Mouse (Mus musculus): ENCODE results near the gene Hs2st1.

Gene Hs2st1

DNA sequence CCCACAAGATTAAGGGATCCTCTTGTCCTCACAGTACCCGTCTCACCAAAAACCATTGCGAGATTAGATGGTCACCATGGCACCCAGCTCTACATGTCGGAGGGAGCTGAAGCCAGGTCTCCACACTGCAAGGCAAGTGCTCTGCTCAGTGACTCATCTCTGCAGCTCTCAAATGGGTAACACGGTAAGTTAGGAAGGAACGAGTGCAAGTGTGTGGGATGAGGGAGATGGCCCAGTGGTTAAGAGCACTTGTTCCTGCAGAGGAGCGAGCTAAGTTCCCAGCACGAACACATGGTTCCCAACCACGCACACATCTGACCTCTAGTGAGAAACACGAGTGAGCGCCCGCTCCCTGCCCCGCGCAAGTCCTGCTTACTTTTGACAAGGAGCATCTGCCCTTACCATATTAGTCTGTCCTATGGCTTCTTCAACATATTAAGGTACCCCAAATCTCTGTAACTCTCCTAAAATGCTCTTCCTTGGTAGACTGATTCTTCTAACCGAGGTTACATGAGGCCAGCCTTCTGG, 132.0 kb downstream of the Hs2st1 start:
- CTCF ChIA-PET, result no interaction called here

DNA sequence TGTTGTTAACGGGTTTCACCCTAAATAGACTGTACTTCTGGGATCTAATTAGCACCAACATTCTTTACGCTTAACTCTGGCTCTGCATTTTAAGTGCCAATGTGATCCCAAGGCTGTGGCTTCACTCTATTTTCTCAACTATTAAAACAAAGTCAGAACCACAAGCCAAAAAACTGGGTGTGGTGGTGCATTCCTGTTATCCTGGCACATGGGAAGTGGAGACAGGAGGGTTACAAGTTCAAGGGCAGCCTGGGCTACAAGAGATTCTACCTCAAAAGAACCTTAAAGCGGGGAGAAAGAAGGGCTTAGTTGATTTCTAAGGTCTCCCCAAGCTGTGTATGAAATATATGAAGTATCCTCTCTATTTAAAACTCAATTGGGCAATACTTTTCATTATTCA, 133.9 kb downstream of the Hs2st1 start:
- CTCF ChIA-PET, result no interaction called here

DNA sequence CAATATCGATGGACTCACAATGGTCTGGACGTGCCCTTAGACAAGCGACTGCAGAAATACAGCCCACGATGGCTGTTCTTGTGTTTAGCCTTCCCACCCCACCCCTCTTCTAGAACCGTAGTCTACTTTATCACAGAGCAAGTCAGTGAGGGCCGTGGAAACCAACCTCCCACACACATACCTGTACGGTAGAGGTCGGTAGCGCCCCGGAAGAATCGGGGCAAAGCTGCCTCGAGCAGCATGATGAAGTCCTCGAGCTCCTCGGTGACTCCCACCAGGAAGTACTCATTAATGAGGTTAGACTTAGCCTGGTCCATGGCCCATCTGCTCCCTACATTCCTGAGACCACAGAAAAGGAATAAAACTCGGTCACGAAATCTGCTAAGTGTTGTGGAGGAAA, 134.7 kb downstream of the Hs2st1 start:
- CTCF ChIA-PET, result no interaction called here

DNA sequence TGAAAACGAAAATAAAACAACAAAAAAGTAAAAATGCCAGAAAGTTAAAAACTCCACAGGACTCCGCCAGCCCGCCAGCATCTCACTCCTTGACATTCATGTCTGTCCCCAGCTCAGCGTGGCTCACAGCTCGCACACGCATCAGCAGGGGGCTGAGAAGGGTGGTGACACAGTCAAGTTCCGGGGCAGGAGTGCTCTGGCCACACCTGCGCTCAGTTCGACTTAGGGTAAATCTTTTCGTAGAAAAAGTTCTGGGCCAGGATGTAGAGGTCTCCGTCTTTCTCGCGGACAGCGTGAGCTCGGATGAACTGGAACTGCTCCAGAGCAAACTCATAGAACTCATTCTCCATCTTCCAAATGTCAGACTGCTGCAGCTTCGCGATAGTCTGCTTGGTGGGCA, 135.7 kb downstream of the Hs2st1 start:
- CTCF ChIA-PET, result no interaction called here

DNA sequence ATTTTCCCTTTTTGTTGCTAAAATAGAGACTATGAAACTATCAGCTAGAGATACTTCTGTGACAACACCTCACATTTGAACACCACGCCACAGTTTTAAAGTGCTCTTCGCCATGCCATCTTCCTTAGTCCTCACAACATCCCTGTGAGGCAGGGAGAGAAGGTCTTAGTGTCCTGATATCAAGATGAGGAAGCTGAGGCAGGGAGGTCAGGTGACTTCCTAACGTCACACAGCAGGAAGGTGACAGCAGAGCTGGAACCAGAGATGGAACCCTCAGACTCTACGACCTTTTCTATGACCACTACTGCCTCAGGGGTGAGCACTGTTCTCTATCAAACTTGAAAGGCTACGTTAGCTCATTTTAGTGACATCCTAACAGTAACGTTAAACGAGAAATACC, 136.9 kb downstream of the Hs2st1 start:
- CTCF ChIA-PET, result no interaction called here

DNA sequence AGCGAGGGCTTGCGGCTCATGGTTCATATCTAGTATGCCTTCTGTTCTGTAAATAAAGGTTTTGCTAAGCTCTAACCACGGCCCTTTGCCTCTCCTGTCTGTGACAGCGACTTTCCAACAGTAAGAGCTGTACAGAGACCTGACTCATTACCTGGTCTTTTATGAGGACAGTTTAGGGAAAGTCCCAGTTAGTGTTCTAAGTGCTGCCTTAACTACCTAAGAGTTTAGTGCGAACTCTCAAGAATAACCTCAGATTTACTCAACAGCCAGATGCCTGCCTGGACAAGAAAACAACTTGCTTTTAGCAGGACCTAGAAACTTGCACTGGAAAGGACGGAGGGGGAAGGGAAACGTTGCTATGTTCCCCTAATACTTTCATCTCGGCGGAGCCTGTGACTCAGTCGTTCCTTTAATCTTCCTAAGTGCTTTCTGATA, 137.8 kb downstream of the Hs2st1 start:
- CTCF ChIA-PET, result no interaction called here

DNA sequence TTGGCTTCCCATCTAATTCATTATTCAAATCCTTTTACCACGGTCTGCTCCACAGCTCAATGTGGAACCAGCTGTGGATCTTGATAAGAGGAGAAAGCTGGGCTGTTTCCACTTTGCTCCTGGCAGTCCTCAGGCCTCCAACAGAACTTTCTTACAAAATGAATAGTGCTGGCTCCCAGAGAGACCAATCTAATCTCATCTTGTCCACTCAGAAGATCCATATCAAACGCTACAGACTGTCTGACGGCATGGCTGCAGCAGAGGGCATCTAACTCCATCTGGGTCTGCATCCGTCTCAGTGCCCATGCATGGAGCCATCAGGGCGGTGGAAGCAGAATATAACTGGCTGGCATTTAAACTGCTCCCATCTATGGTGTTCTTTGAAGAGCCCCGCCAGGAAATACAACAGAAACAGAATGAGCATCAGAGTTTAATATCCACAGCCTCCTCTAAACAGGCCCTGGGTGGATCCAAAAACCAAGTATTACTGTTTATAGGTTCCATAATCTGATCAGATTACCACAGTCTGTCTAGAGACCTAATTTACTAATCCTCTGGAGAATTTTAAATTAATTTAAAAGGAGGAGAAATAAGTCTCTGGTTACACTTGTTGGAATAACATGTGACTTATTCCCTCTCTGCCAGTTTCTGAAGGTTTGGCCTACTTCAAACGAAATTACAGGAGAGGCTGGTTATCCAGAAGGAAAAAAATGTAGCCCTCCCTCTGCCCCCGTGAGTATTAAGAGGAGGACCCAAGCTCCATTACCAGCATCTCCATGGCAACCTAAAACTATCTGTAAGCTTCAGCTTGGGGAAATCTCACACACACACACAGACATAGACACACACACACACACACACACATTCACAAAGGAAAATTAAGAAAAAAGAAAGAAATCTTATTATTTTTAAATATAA, 141.2 kb downstream of the Hs2st1 start:
- CTCF ChIA-PET, result no interaction called here

DNA sequence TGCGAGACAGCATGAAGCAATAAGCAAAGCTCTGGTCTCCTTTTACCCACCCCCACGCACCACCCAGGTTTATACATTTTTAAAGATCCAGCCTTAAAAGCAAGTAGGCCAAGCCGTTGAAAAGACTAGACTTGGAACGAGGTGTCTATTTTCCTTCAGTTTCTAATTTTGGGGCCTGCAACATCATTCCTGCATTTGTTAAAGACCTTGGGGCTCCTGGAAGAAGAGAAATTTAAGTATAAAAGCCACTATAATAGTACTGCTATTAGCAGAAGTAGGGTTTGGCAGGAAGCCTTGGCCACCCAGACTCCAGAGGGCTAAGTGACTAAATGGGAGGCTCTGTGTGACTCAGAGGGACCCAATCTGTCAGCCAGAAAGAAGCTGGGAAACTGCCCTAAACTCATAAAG, 144.9 kb downstream of the Hs2st1 start:
- CTCF ChIA-PET, result no interaction called here

DNA sequence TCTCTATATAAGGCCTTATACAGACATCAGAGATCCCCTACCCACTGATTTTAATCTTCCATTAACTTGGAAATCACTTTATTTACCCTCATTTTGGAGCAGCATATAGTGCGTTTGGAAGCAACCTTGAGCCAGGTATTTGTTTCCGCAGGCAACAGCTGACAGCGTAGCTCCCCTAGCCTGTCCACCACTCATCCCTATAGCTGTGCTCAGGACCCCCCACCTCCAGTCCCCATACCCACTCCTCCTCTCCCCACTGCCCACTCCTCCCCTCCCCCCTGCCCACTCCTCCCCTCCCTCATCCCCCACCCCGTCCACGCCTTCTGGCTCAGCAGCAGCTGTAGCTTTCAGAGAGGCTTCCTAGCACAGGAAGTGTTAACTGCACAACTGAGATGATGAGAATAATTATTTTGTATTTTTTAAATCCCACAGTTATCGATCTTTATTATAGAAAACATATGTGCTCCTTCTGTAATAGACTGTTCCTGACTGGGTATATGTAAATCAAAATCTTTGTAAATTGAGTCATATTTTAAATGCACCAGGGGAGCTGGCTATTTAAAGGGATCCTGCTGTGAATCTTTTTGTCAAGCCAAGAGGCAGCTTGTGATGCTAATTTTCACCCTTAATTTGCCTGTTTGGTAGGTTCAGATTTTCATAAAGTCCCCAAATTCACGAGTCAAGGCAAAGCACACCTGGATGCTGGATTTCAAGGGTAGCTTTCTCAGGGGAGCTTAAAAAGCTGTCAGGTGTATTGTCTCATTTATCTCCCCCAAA, 148.4 kb downstream of the Hs2st1 start:
- CTCF ChIA-PET, result no interaction called here

DNA sequence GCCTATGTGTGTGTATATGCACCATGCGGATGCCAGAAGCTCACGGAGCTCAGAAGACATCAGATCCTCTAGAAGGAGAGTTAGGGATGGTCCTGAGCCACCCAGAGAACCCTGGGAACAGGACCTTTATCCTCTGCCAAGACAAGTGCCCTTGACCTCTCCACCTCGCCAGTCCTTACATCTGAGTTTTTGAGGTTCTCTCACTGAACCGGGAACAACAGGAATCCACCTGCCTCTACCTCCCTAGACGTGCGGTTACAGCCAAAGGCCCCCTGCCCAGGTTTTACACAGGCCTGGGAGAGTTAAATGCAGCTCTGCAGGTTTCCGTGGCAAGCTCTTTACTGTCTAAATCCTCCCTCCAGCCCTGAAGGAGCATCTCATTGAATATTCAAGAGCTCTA, 156.2 kb downstream of the Hs2st1 start:
- CTCF ChIA-PET, result interaction anchor here (0.6 kb wide), 1 partner anchor 882 kb away, joined by 3 read pairs; no protein-coding TSS in a partner anchor

DNA sequence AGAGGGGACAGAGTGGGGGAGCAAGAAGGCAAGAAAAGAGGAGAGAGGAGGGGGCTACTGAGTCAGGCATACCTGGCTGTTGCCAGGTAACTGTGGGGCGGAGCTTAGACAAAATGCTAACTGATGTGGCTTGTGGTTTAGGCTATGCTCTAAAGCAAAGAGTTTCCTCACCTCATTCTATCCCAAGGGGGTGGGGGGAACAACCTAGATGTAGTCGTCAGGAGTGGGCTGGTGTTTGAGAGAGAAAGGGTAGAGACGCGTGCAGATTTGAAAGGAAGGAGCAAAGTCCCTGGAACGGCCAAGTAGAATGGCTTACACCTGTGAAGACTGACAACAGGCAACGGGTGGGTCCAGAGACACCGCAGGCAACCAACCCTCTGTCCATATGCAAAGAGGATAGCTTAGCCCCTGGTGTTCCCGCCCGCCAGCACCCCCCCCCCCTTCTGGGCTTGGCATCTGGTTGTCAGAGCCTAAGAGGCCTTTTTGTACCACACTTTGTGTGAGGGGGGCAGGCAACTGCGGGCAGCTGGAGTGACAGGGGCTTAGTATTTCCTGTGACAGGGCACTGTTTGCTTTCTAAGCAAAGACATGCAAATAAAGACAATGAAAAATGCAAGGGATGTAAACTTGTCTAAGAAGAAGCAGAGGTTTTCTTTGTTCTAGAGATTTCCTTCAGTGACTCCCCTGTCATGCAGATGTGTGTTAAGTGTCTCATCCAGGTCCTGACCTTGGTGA, 157.3 kb downstream of the Hs2st1 start:
- CTCF ChIA-PET, result no interaction called here

DNA sequence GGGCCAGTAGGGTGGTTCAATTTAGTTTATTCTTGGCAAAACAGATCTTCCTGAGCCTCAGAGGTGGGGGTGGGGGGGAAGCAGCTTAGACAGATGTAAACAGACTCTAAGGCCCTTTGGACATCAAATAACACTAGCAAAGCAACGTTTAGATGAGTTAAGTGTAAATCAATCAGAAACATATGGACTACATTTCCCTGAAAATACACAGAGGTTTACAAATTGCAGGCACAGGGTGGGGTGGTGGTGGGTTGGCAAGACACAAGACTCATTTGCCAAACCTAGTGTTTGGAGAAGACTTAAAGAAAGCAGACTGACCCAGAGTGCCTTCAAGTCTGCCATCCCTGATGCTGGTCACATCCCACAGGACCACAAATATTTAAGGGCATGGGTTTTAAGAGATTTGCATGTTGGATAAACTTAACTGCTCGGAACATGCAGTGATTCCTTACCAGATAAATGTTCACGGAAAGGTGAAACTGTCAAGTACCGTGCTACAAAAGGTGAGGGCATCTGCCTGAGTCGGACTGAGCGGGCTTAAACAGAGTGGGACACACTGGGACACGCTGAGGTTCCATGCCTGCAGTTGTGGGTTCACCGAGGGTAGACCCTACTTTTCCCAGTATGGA, 158.2 kb downstream of the Hs2st1 start:
- CTCF ChIA-PET, result no interaction called here

DNA sequence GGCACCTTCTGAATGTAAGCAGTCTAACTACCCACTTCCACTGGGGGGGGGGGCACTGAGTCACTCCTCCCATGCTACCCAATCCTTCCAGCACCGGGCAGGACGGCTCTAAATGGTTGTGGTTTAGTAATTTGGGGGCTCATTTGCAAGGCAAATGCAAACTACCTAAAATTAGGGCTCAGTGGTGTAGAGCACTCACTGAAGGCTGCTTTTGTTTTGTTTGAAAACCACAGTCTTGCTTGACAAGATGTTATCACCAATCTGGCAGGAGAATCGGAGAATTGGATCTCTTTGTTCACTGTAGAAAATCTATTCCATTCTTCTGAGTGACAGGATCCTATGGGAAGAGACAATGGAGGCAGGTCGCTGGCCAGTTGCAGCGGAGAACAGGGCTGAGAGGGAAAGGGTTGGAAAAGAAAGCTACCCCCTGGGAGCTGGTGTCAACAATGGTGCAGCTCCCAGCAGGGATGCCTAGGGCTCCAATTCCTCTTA, 158.9 kb downstream of the Hs2st1 start:
- CTCF ChIA-PET, result no interaction called here

DNA sequence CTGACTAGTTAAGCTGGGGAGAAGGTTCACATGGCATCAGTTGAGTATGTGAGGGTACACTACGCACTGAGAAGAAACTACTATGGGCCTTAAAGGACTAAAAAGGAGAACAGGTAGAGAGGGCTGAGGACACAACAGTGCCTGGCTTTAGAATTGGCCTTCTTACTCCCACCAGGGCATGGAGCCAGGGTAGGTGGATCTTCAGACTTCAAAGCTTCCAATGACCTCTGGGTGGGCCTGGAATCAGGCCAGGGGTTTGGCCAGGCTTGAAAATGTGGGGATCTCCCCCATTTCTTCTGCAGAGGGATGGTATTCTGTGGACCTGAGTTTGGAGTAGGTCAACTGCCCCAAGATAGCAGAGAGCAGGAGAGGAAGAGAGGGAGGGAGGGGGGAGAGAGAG, 161.0 kb downstream of the Hs2st1 start:
- CTCF ChIA-PET, result no interaction called here

DNA sequence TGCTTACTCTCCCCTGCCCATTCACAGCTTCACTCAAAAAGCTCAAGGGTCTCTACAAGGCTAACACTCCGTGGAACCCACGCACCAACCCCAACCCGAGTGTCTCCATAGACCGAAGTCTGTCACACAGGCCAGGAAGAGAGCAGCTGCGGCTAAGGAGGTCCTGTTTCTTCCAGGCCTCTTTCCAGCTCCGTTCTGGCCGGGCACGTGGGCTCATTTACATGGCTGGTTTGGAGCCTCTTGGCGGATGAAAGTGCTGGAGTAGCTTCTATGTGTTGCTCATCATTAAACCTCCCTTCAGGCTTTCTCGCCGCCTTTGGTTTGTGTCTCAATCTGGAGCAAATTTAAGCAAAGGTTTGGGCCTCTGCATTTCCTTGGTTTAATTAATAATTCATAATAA, 164.7 kb downstream of the Hs2st1 start:
- CTCF ChIA-PET, result no interaction called here

DNA sequence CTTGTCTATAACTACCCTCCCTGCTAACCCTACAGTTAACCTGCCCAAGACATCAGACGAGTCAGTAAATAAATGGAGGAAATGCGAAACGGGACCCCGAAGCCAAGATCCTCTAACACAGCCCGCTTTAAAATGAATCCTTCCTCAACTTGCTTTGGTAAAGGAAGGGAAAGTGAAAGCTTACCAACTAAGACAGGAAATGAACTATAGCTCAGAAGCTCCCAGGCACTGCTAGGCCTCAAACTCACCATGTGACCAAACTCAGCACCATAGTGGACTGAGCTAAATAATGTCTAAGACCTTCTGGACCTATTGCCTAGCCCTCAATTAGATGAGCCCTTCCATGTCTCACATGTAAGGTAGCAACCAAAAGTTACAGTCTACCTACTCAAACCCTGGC, 168.7 kb downstream of the Hs2st1 start:
- CTCF ChIA-PET, result no interaction called here

DNA sequence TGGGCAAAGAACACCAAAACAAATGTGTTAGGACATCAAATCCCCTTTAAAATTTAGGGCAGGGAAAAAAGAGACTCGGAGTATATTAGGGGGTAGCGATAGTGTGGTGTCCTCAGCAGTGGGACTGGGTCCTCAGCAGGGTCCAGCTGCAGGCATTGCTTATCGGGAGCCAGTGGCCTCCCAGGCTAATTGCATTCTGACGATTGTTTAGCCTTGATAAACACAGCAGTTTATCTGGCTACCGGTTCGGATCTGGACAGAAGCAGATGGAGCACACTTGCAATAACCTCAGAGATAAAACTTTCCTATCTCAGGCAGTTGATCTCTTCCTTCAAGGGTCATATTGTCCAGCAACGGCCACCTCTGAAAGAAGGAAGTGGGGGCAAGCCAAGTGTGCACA, 169.1 kb downstream of the Hs2st1 start:
- CTCF ChIA-PET, result no interaction called here

DNA sequence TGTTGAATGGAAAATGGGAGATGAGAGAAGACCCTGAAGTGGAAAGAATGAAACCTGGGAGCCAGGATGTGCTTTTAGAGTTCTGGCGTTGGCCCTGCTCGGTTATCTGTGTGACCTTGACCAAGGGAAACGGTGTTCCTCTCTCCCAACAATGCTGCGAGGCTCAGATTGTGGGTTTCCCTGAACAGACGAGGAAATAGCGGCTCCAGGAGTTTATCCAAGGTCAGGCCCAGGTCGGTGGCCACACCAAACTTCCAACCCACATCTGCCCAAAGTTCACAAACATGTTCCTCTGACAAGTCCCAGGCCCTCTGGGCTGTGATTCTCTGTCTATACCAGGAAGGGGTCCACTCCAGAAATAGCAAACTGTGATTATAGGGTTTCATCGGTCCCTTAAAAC, 169.6 kb downstream of the Hs2st1 start:
- CTCF ChIA-PET, result no interaction called here

DNA sequence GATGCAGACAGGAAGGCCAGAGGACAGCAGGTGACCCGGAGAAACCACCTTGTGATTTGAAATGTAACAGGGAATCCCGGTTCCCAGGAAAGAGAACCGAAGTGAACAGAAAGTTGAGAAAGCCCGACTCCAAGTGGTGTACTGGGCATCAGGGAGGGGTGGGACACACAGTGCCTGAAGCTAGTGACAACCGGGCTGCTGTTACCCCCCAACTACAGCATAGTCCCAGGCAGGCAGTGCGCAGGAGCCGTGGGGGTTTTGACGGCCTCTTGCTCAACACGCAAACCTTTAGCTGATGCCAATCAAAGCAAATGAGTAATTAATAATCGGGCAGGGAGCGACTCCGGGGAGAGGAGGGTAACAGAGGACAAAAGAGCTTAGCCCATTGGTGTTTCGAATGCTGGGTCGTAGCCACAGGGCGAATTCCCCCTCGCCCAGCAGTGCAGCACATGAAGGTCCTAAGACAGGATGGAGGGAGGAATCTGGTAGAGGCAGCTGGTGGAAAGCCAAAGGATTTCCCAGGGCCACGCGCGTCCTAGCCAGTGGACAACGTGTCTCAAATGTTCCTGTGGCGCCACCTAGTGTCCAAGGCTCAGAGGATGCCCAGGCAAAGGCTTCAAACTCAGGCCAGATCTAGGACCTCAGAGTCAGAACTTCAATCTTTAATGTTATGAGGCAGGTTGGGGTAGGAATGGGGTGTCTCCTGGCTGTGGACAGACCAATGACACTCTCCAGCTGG, 170.5 kb downstream of the Hs2st1 start:
- CTCF ChIA-PET, result interaction anchor here (0.7 kb wide), 1 partner anchor 369 kb away, joined by 3 read pairs; no protein-coding TSS in a partner anchor

DNA sequence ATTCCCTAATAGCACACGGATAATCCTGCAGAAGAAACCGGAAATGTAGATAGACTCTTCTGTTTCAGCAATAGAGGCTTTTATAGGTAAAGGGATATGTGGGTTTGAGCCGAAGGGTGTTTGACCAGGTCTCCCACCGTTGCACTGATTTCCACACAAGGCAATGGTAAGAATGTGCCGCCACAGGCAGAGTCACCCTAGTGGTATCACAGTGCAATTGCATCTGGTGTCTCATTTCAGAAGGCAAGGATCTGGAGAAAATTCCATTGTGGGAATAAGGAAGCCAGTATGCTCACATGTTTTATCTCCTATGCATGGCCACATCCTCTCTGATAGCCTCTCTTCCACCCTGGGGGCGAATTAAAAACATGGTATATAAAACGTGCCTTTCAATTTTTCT, 171.8 kb downstream of the Hs2st1 start:
- CTCF ChIA-PET, result no interaction called here

DNA sequence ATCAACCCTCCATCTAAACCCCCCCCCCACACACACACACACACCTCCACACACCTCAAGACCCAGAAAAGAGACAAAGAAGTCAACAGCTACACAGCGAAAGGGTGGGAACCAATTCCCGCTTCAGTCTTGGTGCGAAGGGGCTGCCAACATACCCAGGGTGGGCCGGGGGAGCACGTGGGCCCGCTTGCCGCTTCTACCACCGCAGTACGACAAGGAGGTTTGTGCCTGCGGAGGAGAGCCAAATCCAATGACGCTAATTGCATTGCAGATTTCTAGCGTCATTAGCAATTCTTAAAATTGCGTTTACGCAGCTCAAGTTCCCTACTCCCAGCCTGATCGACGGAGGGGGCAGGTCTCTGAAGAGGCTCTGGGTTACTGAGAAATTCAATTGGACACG, 173.5 kb downstream of the Hs2st1 start:
- CTCF ChIA-PET, result no interaction called here
